Mouse (Mus musculus): Measurements from ENCODE around the gene Zc3h12a.

- no peak for TF ChIP-seq CTCF (IDR thresholded peaks at IDR 0.05; ENCODE audit: low read depth)
- no peak for TF ChIP-seq EP300 (IDR thresholded peaks at IDR 0.05; ENCODE audit: low read depth)
Measured at GRCm38 (mm10) chr4:125126761-125127160, 879 bp downstream of the Zc3h12a start.

Measured in heart, postnatal 0 days (tissue).